Mouse (Mus musculus): Measurements from ENCODE around the gene Zscan5b.
"Not testable (repeated sequence)": the region's sequence is repeated elsewhere in the genome, so short reads cannot be mapped to it uniquely, and the experiment has no call there.

The Zscan5b gene

GRCm38 (mm10) chr7:6221978-6222377 is at the start of gene Zscan5b:
Zscan5b (plus strand) TSS chr7:6222278.
- no peak for DNase-seq

GRCm38 (mm10) chr7:6172674-6173244 is 49.3 kb upstream of the Zscan5b start:
- DNase-seq = no peak

GRCm38 (mm10) chr7:6173872-6174271 is 48.2 kb upstream of the Zscan5b start:
- no peak for DNase-seq

- not testable (repeated sequence) for DNase-seq
These were observed 47.6 kb upstream of the Zscan5b start for GRCm38 (mm10) chr7:6174365-6174987.

- DNase-seq = no peak
These were observed 43.1 kb upstream of the Zscan5b start for GRCm38 (mm10) chr7:6179013-6179412.

GRCm38 (mm10) chr7:6182882-6183281 is 39.2 kb upstream of the Zscan5b start:
- no peak for DNase-seq

GRCm38 (mm10) chr7:6183802-6184201 is 38.3 kb upstream of the Zscan5b start:
- peak; percentile 48 for DNase-seq

GRCm38 (mm10) chr7:6184521-6184920 is 37.6 kb upstream of the Zscan5b start:
- DNase-seq = no peak

- DNase-seq = no peak
These were observed 36.7 kb upstream of the Zscan5b start for GRCm38 (mm10) chr7:6185391-6185790.

- DNase-seq = no peak
These were observed 35.9 kb upstream of the Zscan5b start for GRCm38 (mm10) chr7:6186176-6186575.

- no peak for DNase-seq
These were observed 35.3 kb upstream of the Zscan5b start for GRCm38 (mm10) chr7:6186756-6187155.

- DNase-seq = no peak
These were observed 32.5 kb upstream of the Zscan5b start for GRCm38 (mm10) chr7:6189542-6189941.

- peak; percentile 67 for DNase-seq
These were observed 30.7 kb upstream of the Zscan5b start for GRCm38 (mm10) chr7:6191376-6191775.

GRCm38 (mm10) chr7:6194129-6194528 is 27.9 kb upstream of the Zscan5b start:
- DNase-seq = peak; percentile 50

- no peak for DNase-seq
These were observed 26.3 kb upstream of the Zscan5b start for GRCm38 (mm10) chr7:6195777-6196176.

GRCm38 (mm10) chr7:6196790-6197189 is 25.3 kb upstream of the Zscan5b start, which contains the start of gene Galp:
Galp (plus strand) TSS chr7:6197090.
- no peak for DNase-seq

- no peak for DNase-seq
These were observed 17.9 kb upstream of the Zscan5b start for GRCm38 (mm10) chr7:6204200-6204599.

- no peak for DNase-seq
These were observed 8.9 kb upstream of the Zscan5b start for GRCm38 (mm10) chr7:6213144-6213543.

GRCm38 (mm10) chr7:6214691-6215090 is 7.4 kb upstream of the Zscan5b start:
- DNase-seq = not testable (repeated sequence)

GRCm38 (mm10) chr7:6220147-6220546 is 1.9 kb upstream of the Zscan5b start:
- no peak for DNase-seq

GRCm38 (mm10) chr7:6228491-6228890 is 6.4 kb downstream of the Zscan5b start:
- peak; percentile 10 for DNase-seq

GRCm38 (mm10) chr7:6239787-6240186 is 17.7 kb downstream of the Zscan5b start:
- DNase-seq = no peak

GRCm38 (mm10) chr7:6240841-6241425 is 18.9 kb downstream of the Zscan5b start:
- DNase-seq = peak; percentile 13
